Mouse (Mus musculus) heart, adult 2 months (tissue): ENCODE data around the gene Slfn1.

Source experiments
- CTCF ChIP-seq: fragments of 200-600 bp; IDR thresholded peaks from 2 replicates; pipeline ENCODE4 v1.8.1; 2022; ENCODE audit warnings: antibody characterized with exemption, mild to moderate bottlenecking, moderate library complexity
- EP300 ChIP-seq: fragments of 200-500 bp; IDR thresholded peaks from 2 replicates; pipeline ENCODE4 v1.6.1; 2011; ENCODE audit warnings: low read depth, low read length, control low read depth; ENCODE audit not compliant: insufficient read depth
- POLR2A ChIP-seq: fragments of 200-500 bp; IDR thresholded peaks from 2 replicates; pipeline ENCODE4 v1.6.1; 2011; ENCODE audit warnings: mild to moderate bottlenecking, low read depth, low read length, control low read depth; ENCODE audit not compliant: insufficient read depth

GRCm38 (mm10) chr11:83121131-83121685, 4.6 kb downstream of the Slfn1 start:
- TF ChIP-seq CTCF (no peak), POLR2A (no peak), EP300 (no peak)
